Mouse (Mus musculus): ENCODE measurements at regions not wholly inside any gene's neighbourhood (a gene's known extent, or its start where the extent isn't known, plus 50 kb on each side); places are given as distances from the start of the nearest gene placed in this dataset.

GRCm38 (mm10) chr14:76220952-76221351, 110.3 kb downstream of the Nufip1 start:
- Histone ChIP-seq H3K36me3 (ENCODE audit: control insufficient read depth, insufficient read depth, low read length) (no peaks in the 10 kb centered on the region), H3K4me3 (ENCODE audit: low read depth, low read length) (no peak overlapping the region), H3K27me3 (replicated peaks; ENCODE audit: control insufficient read depth, insufficient read depth, low read length) (no peaks in the 10 kb centered on the region), H3K4me1 (ENCODE audit: control insufficient read depth, insufficient read depth, low read length) (peaks cover 11% of the 10 kb centered on the region), H3K9ac (ENCODE audit: low read length) (no peak overlapping the region), H3K27ac (ENCODE audit: low read depth, low read length) (no peak overlapping the region), H3K4me2 (ENCODE audit: low read length) (no peak overlapping the region), H3K9me3 (replicated peaks; ENCODE audit: control insufficient read depth, low read length) (0 out of 2 replicates have a peak, but pooled peaks cover 9% of the 10 kb centered on the region)
- ATAC-seq: peak; percentile 59
- DNase-seq (ENCODE audit: low spot score): peak; percentile 72
- WGBS: 6% methylated on average over 5 of the region's 5 CpGs

DNA sequence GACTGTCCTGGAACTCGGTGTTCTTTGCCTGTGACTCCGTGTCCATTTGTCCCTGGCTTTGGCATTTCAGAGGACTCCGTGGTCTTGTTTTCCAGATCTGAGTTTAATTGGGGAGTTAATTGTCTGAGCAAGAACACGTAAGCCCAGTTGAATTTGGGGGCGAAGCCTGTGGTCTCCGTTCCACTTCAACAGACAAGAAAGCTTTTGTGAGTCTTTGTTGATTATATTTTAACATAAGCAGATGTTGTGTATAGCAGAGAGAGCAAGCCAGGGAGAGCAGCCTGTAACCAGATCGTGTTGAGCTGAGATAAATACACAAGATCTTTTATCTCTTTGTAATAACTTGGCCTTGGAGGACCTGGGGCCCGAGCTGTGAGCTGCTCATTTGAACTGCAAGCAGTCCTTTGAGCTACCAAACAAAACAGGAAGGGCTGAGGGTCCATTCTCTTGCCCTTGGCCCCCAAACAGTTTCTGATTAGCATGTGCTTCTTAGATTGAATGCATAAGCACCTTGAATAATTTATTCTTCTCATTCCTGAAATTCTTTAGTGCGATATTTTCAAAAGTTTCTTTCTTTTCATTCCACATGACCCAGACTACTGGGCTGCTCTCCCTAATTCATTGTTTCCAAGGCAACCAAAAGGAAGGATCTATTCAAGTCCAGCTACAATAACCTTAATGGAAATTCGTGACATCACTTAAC, 111.1 kb downstream of the Nufip1 start:
- peak; percentile 88 for ATAC-seq
- Histone ChIP-seq H3K27me3 (replicated peaks; ENCODE audit: control insufficient read depth, insufficient read depth, low read length) (no peaks in the 10 kb centered on the region), H3K4me1 (ENCODE audit: control insufficient read depth, insufficient read depth, low read length) (peaks cover 11% of the 10 kb centered on the region), H3K4me2 (ENCODE audit: low read length) (peak overlapping the region; percentile 6; the same call in 1 of the 2 replicates), H3K9ac (ENCODE audit: low read length) (no peak overlapping the region), H3K27ac (ENCODE audit: low read depth, low read length) (peak overlapping the region; percentile 46; the same call in 1 of the 2 replicates), H3K4me3 (ENCODE audit: low read depth, low read length) (no peak overlapping the region), H3K9me3 (replicated peaks; ENCODE audit: control insufficient read depth, low read length) (0 out of 2 replicates have a peak, but pooled peaks cover 9% of the 10 kb centered on the region), H3K36me3 (ENCODE audit: control insufficient read depth, insufficient read depth, low read length) (no peaks in the 10 kb centered on the region)
- DNase-seq (ENCODE audit: low spot score): peak; percentile 80
- 3% methylated on average over 10 of the region's 10 CpGs for WGBS

GRCm38 (mm10) chr14:76222320-76222626, 111.6 kb downstream of the Nufip1 start:
- H3K4me1 ChIP-seq (ENCODE audit: control insufficient read depth, insufficient read depth, low read length): peaks cover 11% of the 10 kb centered on the region
- no peaks in the 10 kb centered on the region for H3K36me3 ChIP-seq (ENCODE audit: control insufficient read depth, insufficient read depth, low read length)
- no peaks in the 10 kb centered on the region for H3K27me3 ChIP-seq (replicated peaks; ENCODE audit: control insufficient read depth, insufficient read depth, low read length)
- H3K4me3 ChIP-seq (ENCODE audit: low read depth, low read length): no peak overlapping the region
- H3K4me2 ChIP-seq (ENCODE audit: low read length): no peak overlapping the region
- no peak overlapping the region for H3K9ac ChIP-seq (ENCODE audit: low read length)
- no peak for DNase-seq (ENCODE audit: low spot score)
- no peak overlapping the region; the same call in 1 of the 2 replicates for H3K27ac ChIP-seq (ENCODE audit: low read depth, low read length)
- 53% methylated on average over 1 of the region's 1 CpGs for WGBS
- H3K9me3 ChIP-seq (replicated peaks; ENCODE audit: control insufficient read depth, low read length): 0 out of 2 replicates have a peak, but pooled peaks cover 9% of the 10 kb centered on the region
- peak; percentile 60 for ATAC-seq

DNA sequence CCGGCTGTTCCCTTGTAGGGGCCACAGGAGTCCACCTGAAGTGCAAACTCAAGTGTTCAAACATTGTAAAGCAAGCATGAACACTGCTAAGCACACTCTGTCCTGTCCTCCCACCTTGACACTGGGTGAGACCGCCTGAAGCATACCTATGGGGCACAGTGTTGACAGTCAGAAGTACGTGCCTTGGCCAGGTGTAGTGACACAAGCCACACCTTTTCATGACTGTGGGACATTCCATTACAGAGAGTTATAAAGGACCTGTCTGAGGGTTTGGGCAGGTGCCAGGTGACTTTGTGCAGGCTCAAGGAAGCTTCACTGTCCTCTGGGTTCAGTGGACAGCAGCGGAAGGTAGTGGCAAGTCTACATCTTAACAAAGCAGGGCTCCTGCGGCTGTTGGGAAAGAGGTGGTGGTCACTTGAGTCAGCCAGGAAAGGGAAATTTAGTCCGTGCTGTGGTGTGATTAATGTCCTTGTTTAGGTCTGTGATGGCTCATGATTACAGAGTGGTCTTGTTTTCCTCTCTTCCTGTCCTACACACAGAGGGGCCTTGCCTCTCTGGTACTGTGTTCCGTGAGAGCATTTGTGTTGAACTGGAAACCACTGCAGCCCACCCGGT, 112.5 kb downstream of the Nufip1 start:
- no peaks in the 10 kb centered on the region for H3K27me3 ChIP-seq (replicated peaks; ENCODE audit: control insufficient read depth, insufficient read depth, low read length)
- H3K36me3 ChIP-seq (ENCODE audit: control insufficient read depth, insufficient read depth, low read length): no peaks in the 10 kb centered on the region
- H3K27ac ChIP-seq (ENCODE audit: low read depth, low read length): no peak overlapping the region
- no peak for DNase-seq (ENCODE audit: low spot score)
- no peak overlapping the region for H3K4me3 ChIP-seq (ENCODE audit: low read depth, low read length)
- WGBS: 90% methylated on average over 8 of the region's 8 CpGs
- H3K9ac ChIP-seq (ENCODE audit: low read length): no peak overlapping the region
- H3K4me2 ChIP-seq (ENCODE audit: low read length): no peak overlapping the region
- no peak for ATAC-seq
- H3K4me1 ChIP-seq (ENCODE audit: control insufficient read depth, insufficient read depth, low read length): peaks cover 11% of the 10 kb centered on the region
- H3K9me3 ChIP-seq (replicated peaks; ENCODE audit: control insufficient read depth, low read length): 0 out of 2 replicates have a peak, but pooled peaks cover 4% of the 10 kb centered on the region

DNA sequence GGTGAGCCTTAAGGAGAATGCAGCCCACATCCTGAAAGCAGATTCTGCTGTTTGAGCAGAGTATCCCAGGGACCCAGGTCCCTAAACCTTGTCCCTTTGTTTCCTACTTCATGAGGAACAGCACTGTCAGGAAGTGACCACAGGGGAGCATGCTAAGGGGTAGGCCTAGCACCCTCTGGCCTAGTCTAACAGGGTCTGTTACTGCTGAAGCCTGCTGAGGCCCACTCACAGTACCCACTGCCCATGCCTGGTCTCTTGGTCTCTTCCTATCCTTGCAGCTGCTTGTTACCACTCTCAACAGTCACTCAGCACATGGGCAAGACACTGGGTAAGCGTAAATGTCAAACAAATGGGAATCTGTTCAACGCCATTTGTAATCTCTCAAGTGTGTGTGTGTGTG, 113.2 kb downstream of the Nufip1 start:
- Histone ChIP-seq H3K9me3 (replicated peaks; ENCODE audit: control insufficient read depth, low read length) (no peaks in the 10 kb centered on the region), H3K4me3 (ENCODE audit: low read depth, low read length) (no peak overlapping the region), H3K4me1 (ENCODE audit: control insufficient read depth, insufficient read depth, low read length) (peaks cover 11% of the 10 kb centered on the region), H3K36me3 (ENCODE audit: control insufficient read depth, insufficient read depth, low read length) (no peaks in the 10 kb centered on the region), H3K9ac (ENCODE audit: low read length) (no peak overlapping the region), H3K27me3 (replicated peaks; ENCODE audit: control insufficient read depth, insufficient read depth, low read length) (no peaks in the 10 kb centered on the region), H3K27ac (ENCODE audit: low read depth, low read length) (peak overlapping the region; percentile 27; the same call in 1 of the 2 replicates), H3K4me2 (ENCODE audit: low read length) (no peak overlapping the region)
- ATAC-seq (no peak), DNase-seq (ENCODE audit: low spot score) (no peak)
- WGBS: 93% methylated on average over 2 of the region's 2 CpGs

DNA sequence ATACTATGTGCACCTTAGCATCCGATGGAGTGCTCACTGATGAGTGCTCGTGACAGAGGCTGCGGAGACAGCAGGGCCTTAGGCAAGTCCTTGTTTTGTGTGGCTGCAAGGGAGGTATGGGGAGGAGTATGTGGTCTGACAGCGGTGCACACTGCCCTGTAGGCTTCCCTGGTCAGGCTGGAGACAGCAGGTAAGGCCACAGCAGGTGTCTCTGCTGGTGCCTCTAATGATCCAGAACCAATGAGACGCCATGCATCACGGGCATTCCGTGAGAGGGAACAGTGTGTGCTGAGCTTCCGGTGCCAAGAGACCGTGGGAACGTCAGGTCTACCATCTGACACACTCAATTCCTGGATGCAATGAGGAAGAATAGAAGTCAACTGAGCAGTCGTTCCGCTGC, 114.8 kb downstream of the Nufip1 start:
- Histone ChIP-seq H3K36me3 (ENCODE audit: control insufficient read depth, insufficient read depth, low read length) (no peaks in the 10 kb centered on the region), H3K4me2 (ENCODE audit: low read length) (no peak overlapping the region), H3K4me1 (ENCODE audit: control insufficient read depth, insufficient read depth, low read length) (peaks cover 11% of the 10 kb centered on the region), H3K27me3 (replicated peaks; ENCODE audit: control insufficient read depth, insufficient read depth, low read length) (no peaks in the 10 kb centered on the region), H3K27ac (ENCODE audit: low read depth, low read length) (no peak overlapping the region), H3K4me3 (ENCODE audit: low read depth, low read length) (no peak overlapping the region), H3K9me3 (replicated peaks; ENCODE audit: control insufficient read depth, low read length) (no peaks in the 10 kb centered on the region), H3K9ac (ENCODE audit: low read length) (no peak overlapping the region)
- DNase-seq (ENCODE audit: low spot score) (no peak), ATAC-seq (no peak)
- WGBS: 79% methylated on average over 12 of the region's 12 CpGs

- Histone ChIP-seq H3K4me2 (ENCODE audit: low read length) (no peak overlapping the region), H3K27ac (ENCODE audit: low read depth, low read length) (no peak overlapping the region), H3K27me3 (replicated peaks; ENCODE audit: control insufficient read depth, insufficient read depth, low read length) (no peaks in the 10 kb centered on the region), H3K9me3 (replicated peaks; ENCODE audit: control insufficient read depth, low read length) (no peaks in the 10 kb centered on the region), H3K4me1 (ENCODE audit: control insufficient read depth, insufficient read depth, low read length) (peaks cover 7% of the 10 kb centered on the region), H3K9ac (ENCODE audit: low read length) (no peak overlapping the region), H3K36me3 (ENCODE audit: control insufficient read depth, insufficient read depth, low read length) (no peaks in the 10 kb centered on the region), H3K4me3 (ENCODE audit: low read depth, low read length) (no peak overlapping the region)
- ATAC-seq: no peak
- WGBS: 87% methylated on average over 4 of the region's 4 CpGs
- DNase-seq (ENCODE audit: low spot score): no peak
Measured at GRCm38 (mm10) chr14:76226621-76227297, 116.1 kb downstream of the Nufip1 start.

- no peak overlapping the region for H3K27ac ChIP-seq (ENCODE audit: low read depth, low read length)
- H3K27me3 ChIP-seq (replicated peaks; ENCODE audit: control insufficient read depth, insufficient read depth, low read length): no peaks in the 10 kb centered on the region
- no peak for DNase-seq (ENCODE audit: low spot score)
- no peak overlapping the region for H3K9ac ChIP-seq (ENCODE audit: low read length)
- H3K4me3 ChIP-seq (ENCODE audit: low read depth, low read length): no peak overlapping the region
- H3K4me1 ChIP-seq (ENCODE audit: control insufficient read depth, insufficient read depth, low read length): no peaks in the 10 kb centered on the region
- WGBS: 61% methylated on average over 9 of the region's 9 CpGs
- no peak overlapping the region for H3K4me2 ChIP-seq (ENCODE audit: low read length)
- no peak for ATAC-seq
- H3K36me3 ChIP-seq (ENCODE audit: control insufficient read depth, insufficient read depth, low read length): no peaks in the 10 kb centered on the region
- no peaks in the 10 kb centered on the region for H3K9me3 ChIP-seq (replicated peaks; ENCODE audit: control insufficient read depth, low read length)
Measured at GRCm38 (mm10) chr14:76228968-76229555, 118.4 kb downstream of the Nufip1 start.
